Mouse (Mus musculus): ENCODE results near the gene Aqp8. TPM values are rescaled to one million over a fixed set of nuclear protein-coding genes. Genes with fewer than 3 reads are reported as not detected.

Aqp8 gene
- total and polyA plus RNA-seq, 2 experiments from 2014 or later, result not detected

DNA sequence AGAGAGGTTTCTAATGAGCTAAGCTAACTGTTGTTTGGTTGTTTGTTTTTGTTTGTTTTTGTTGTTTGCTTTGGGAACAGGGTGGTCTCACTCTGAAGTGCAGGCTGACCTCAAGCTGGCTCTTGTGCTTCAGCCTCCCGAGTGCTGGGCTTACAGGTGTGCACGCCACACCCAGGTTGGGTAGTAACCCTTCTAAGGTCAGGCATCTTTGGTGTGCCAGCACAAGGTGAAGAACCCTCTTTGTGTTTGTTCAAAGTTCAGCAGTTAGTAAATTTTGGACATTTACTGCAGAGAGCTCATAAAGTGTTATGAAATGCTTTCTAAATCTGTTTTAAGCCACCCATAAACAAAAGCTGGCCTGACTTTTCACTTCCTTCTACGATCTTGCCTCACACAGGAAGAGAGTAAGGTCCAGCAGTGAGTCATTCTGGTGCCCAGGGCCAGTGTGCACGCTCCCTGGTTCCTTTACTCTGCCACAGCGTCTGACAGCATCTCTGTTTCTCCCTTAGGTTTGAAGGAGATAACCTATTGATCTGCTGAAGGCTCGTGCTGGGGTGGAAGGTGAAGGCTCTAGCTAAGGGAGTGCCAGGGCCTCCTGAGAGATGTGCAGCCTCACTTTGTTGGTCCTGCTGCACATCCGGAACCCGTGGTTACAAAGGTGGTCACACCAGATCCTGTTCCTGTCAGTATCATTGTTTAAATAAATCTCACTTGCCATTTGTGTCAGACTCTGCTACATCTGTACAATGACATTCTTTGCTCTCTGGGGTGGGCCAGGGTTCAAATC, 32.3 kb upstream of the Aqp8 start:
- no peak overlapping the region for H3K4me3 ChIP-seq (ENCODE audit: low read depth, low read length)
- H3K36me3 ChIP-seq (ENCODE audit: insufficient read depth), result peaks cover 48% of the 10 kb centered on the region
- H3K4me1 ChIP-seq (ENCODE audit: insufficient read depth), result no peaks in the 10 kb centered on the region
- no peak overlapping the region for H3K27ac ChIP-seq (ENCODE audit: low read depth, low read length)
- DNase-seq, result no peak
- H3K9ac ChIP-seq, result no peak overlapping the region
- TF ChIP-seq CTCF (IDR thresholded peaks at IDR 0.05; ENCODE audit: low read depth), result no peak
- WGBS, result 88% methylated on average over 8 of the region's 8 CpGs
- H3K4me2 ChIP-seq (ENCODE audit: low read depth), result no peak overlapping the region
- no peaks in the 10 kb centered on the region for H3K27me3 ChIP-seq (ENCODE audit: insufficient read depth, low read length)
- no peaks in the 10 kb centered on the region for H3K9me3 ChIP-seq (ENCODE audit: low read length)
- ATAC-seq, result no peak

DNA sequence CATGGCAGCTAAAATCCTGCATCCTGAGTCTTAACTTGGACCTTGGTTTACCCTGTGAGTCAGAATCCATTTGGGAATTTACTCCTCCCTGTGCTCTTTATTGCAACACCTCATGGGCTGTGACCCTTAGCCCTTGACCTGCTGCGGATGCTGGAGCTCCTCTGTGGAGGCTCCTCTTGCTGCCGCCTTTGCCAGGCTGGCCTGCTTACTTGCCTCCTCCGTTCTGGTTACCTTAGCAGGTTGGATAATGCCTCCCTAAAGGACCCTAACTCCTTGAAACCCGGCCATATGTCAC, 31.7 kb upstream of the Aqp8 start:
- no peak for TF ChIP-seq CTCF (IDR thresholded peaks at IDR 0.05; ENCODE audit: low read depth)
- Histone ChIP-seq H3K9me3 (ENCODE audit: low read length) (no peaks in the 10 kb centered on the region), H3K27ac (ENCODE audit: low read depth, low read length) (no peak overlapping the region), H3K36me3 (ENCODE audit: insufficient read depth) (peaks cover 44% of the 10 kb centered on the region), H3K27me3 (ENCODE audit: insufficient read depth, low read length) (no peaks in the 10 kb centered on the region), H3K9ac (no peak overlapping the region), H3K4me3 (ENCODE audit: low read depth, low read length) (no peak overlapping the region), H3K4me1 (ENCODE audit: insufficient read depth) (no peaks in the 10 kb centered on the region), H3K4me2 (ENCODE audit: low read depth) (no peak overlapping the region)
- DNase-seq, result no peak
- 95% methylated on average over 4 of the region's 4 CpGs for WGBS
- ATAC-seq, result no peak

DNA sequence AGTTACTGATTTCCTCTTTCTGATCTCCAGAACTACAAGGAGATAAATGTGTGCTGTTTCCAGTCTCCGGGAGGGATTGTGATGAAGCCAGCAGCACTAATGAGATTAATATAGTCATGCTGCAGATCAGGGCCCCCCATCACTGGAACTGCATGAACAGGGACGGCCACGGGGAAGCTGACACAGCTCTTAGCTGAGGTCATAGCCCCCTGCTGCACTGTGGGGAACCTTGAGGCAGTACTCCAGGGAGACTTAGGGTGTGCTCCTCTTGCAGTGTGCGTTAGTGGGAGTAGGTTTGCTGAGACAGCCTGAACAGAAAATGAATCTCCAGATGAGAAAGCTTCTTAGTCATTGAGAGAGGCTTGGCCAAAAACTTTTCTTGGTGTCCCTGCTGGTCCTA, 30.9 kb upstream of the Aqp8 start:
- no peaks in the 10 kb centered on the region for H3K9me3 ChIP-seq (ENCODE audit: low read length)
- 80% methylated on average over 4 of the region's 4 CpGs for WGBS
- H3K36me3 ChIP-seq (ENCODE audit: insufficient read depth), result peaks cover 37% of the 10 kb centered on the region
- H3K27me3 ChIP-seq (ENCODE audit: insufficient read depth, low read length), result no peaks in the 10 kb centered on the region
- no peak overlapping the region for H3K27ac ChIP-seq (ENCODE audit: low read depth, low read length)
- H3K4me2 ChIP-seq (ENCODE audit: low read depth), result no peak overlapping the region
- DNase-seq (no peak), ATAC-seq (no peak)
- H3K9ac ChIP-seq, result no peak overlapping the region
- no peak overlapping the region for H3K4me3 ChIP-seq (ENCODE audit: low read depth, low read length)
- no peaks in the 10 kb centered on the region for H3K4me1 ChIP-seq (ENCODE audit: insufficient read depth)
- TF ChIP-seq CTCF (IDR thresholded peaks at IDR 0.05; ENCODE audit: low read depth), result no peak

DNA sequence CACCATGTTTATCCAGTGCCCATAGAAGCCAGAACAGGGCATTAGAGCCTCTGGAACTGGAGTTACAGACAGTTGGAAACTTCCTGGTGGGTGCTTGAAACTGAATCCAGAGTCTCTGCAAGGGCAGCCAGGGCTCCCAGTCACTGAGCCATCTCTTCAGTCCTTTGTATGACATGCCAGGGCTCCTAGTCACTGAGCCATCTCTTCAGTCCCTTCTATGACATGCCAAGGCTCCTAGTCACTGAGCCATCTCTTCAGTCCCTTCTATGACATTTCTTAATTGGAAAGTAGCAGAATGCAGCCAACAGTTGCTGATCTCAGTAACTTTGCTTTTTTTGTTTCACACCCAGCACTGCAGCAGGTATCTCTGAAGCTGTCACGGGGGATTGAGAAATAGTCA, 20.0 kb upstream of the Aqp8 start:
- 76% methylated on average over 1 of the region's 1 CpGs for WGBS
- Histone ChIP-seq H3K36me3 (ENCODE audit: insufficient read depth) (no peaks in the 10 kb centered on the region), H3K4me2 (ENCODE audit: low read depth) (no peak overlapping the region), H3K27me3 (ENCODE audit: insufficient read depth, low read length) (no peaks in the 10 kb centered on the region), H3K4me3 (ENCODE audit: low read depth, low read length) (no peak overlapping the region), H3K9ac (no peak overlapping the region), H3K4me1 (ENCODE audit: insufficient read depth) (no peaks in the 10 kb centered on the region), H3K27ac (ENCODE audit: low read depth, low read length) (no peak overlapping the region), H3K9me3 (ENCODE audit: low read length) (no peaks in the 10 kb centered on the region)
- DNase-seq, result no peak
- no peak for ATAC-seq
- TF ChIP-seq CTCF (IDR thresholded peaks at IDR 0.05; ENCODE audit: low read depth), result no peak

DNA sequence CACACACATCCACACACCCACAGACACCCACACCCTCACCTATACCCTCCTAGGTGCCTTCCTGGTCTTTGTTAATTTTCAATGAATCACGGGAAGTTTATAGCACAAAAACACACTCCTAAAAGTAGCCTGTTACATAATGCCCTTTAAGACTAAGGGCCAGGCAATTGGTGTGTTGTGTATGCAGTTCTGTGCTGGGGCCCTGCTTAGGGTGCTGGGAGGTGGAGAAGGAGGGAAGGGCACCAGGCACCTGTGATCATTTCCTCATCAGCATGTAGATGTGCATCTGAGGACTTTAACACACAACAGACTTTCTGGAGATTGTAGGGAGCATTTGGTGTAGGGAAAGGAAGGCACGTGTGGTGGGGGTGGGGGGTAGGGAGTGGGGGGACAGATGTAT, 13.3 kb upstream of the Aqp8 start:
- H3K27ac ChIP-seq (ENCODE audit: low read depth, low read length), result no peak overlapping the region
- 90% methylated on average over 2 of the region's 2 CpGs for WGBS
- H3K4me3 ChIP-seq (ENCODE audit: low read depth, low read length), result no peak overlapping the region
- no peak for TF ChIP-seq CTCF (IDR thresholded peaks at IDR 0.05; ENCODE audit: low read depth)
- ATAC-seq (no peak), DNase-seq (no peak)
- no peaks in the 10 kb centered on the region for H3K36me3 ChIP-seq (ENCODE audit: insufficient read depth)
- no peaks in the 10 kb centered on the region for H3K27me3 ChIP-seq (ENCODE audit: insufficient read depth, low read length)
- H3K4me2 ChIP-seq (ENCODE audit: low read depth), result no peak overlapping the region
- H3K4me1 ChIP-seq (ENCODE audit: insufficient read depth), result no peaks in the 10 kb centered on the region
- H3K9me3 ChIP-seq (ENCODE audit: low read length), result no peaks in the 10 kb centered on the region
- no peak overlapping the region for H3K9ac ChIP-seq

DNA sequence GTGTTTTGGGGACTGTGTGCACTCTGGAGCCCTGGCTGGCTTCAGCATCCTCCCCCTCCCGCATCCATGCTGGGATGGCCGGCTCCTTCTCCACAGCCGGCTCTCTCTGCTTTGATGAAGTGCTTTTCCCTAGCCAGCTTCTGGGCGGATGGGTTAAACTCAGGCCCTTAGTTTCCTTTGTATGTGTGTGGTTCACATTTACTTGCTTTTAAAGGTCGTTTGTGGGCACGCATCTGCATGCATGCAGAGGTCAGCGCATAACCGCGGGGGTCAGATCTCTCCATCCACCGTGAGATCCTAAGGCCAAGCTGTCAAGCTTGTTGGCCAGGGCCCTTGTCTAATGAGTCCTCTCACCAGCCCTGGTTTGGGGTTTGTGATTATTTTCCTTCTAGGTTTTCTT, 12.4 kb upstream of the Aqp8 start:
- WGBS, result 63% methylated on average over 10 of the region's 10 CpGs
- Histone ChIP-seq H3K4me1 (ENCODE audit: insufficient read depth) (no peaks in the 10 kb centered on the region), H3K4me2 (ENCODE audit: low read depth) (no peak overlapping the region), H3K4me3 (ENCODE audit: low read depth, low read length) (no peak overlapping the region), H3K27me3 (ENCODE audit: insufficient read depth, low read length) (no peaks in the 10 kb centered on the region), H3K9me3 (ENCODE audit: low read length) (no peaks in the 10 kb centered on the region), H3K36me3 (ENCODE audit: insufficient read depth) (no peaks in the 10 kb centered on the region), H3K27ac (ENCODE audit: low read depth, low read length) (no peak overlapping the region), H3K9ac (no peak overlapping the region)
- TF ChIP-seq CTCF (IDR thresholded peaks at IDR 0.05; ENCODE audit: low read depth), result no peak
- ATAC-seq (no peak), DNase-seq (no peak)

DNA sequence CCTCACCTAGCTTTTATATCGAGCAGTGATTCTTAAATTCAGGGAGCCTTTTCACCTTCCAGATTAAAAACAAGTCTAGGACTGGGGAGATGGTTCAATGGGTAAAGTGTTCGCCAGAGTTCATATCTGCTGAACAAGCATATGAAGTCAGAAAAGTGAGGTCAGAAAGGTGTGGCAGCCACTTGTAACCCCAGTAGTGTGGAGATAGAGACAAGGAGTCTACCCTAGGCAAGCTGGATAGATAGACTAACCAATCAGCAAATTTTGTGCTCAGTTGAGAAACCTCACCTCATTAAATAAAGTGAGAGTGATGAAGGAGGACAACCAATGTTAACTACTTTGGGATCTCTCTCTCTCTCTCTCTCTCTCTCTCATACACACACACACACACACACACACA, 11.6 kb upstream of the Aqp8 start:
- H3K4me2 ChIP-seq (ENCODE audit: low read depth), result no peak overlapping the region
- no peaks in the 10 kb centered on the region for H3K9me3 ChIP-seq (ENCODE audit: low read length)
- H3K36me3 ChIP-seq (ENCODE audit: insufficient read depth), result no peaks in the 10 kb centered on the region
- no peaks in the 10 kb centered on the region for H3K4me1 ChIP-seq (ENCODE audit: insufficient read depth)
- ATAC-seq, result no peak
- H3K4me3 ChIP-seq (ENCODE audit: low read depth, low read length), result no peak overlapping the region
- DNase-seq, result no peak
- no peaks in the 10 kb centered on the region for H3K27me3 ChIP-seq (ENCODE audit: insufficient read depth, low read length)
- no peak overlapping the region for H3K9ac ChIP-seq
- TF ChIP-seq CTCF (IDR thresholded peaks at IDR 0.05; ENCODE audit: low read depth), result no peak
- H3K27ac ChIP-seq (ENCODE audit: low read depth, low read length), result no peak overlapping the region
- 88% methylated on average over 2 of the region's 2 CpGs for WGBS
